Mouse (Mus musculus): ENCODE measurements around the gene Tbxas1. TPM values are rescaled to one million over a fixed set of nuclear protein-coding genes. Genes with fewer than 3 reads are reported as not detected.

Tbxas1 gene
- polyA plus RNA-seq, 1 experiment from 2014 or later = 1.1 TPM

- 79% methylated on average over 5 of the region's 5 CpGs for WGBS
- Histone ChIP-seq H3K4me1 (peaks cover 6% of the 10 kb centered on the region), H3K9ac (no peak overlapping the region), H3K27me3 (no peaks in the 10 kb centered on the region), H3K4me3 (no peak overlapping the region), H3K36me3 (no peaks in the 10 kb centered on the region), H3K9me3 (no peaks in the 10 kb centered on the region), H3K4me2 (no peak overlapping the region), H3K27ac (no peak overlapping the region)
- ATAC-seq (ENCODE audit: insufficient number of reproducible peaks, insufficient read depth, low FRiP score, low TSS enrichment, low read depth) = no peak
Observed at GRCm38 (mm10) chr6:38967988-38968387, 92.8 kb downstream of the Tbxas1 start.

- Histone ChIP-seq H3K9ac (no peak overlapping the region), H3K4me3 (no peak overlapping the region), H3K4me1 (peaks cover 6% of the 10 kb centered on the region), H3K9me3 (no peaks in the 10 kb centered on the region), H3K27ac (no peak overlapping the region), H3K27me3 (no peaks in the 10 kb centered on the region), H3K4me2 (no peak overlapping the region), H3K36me3 (no peaks in the 10 kb centered on the region)
- ATAC-seq (ENCODE audit: insufficient number of reproducible peaks, insufficient read depth, low FRiP score, low TSS enrichment, low read depth) = no peak
- 61% methylated on average over 6 of the region's 6 CpGs for WGBS
Observed at GRCm38 (mm10) chr6:38969944-38970740, 94.9 kb downstream of the Tbxas1 start.

- H3K9ac ChIP-seq = no peak overlapping the region
- H3K9me3 ChIP-seq = no peaks in the 10 kb centered on the region
- peaks cover 6% of the 10 kb centered on the region for H3K4me1 ChIP-seq
- no peak overlapping the region for H3K27ac ChIP-seq
- no peaks in the 10 kb centered on the region for H3K36me3 ChIP-seq
- no peaks in the 10 kb centered on the region for H3K27me3 ChIP-seq
- no peak overlapping the region for H3K4me3 ChIP-seq
- WGBS = 76% methylated on average over 6 of the region's 6 CpGs
- H3K4me2 ChIP-seq = no peak overlapping the region
- ATAC-seq (ENCODE audit: insufficient number of reproducible peaks, insufficient read depth, low FRiP score, low TSS enrichment, low read depth) = no peak
Observed at GRCm38 (mm10) chr6:38970759-38971158, 95.6 kb downstream of the Tbxas1 start.

- Histone ChIP-seq H3K27me3 (no peaks in the 10 kb centered on the region), H3K27ac (no peak overlapping the region), H3K9me3 (no peaks in the 10 kb centered on the region), H3K4me1 (peaks cover 6% of the 10 kb centered on the region), H3K4me3 (no peak overlapping the region), H3K4me2 (no peak overlapping the region), H3K36me3 (no peaks in the 10 kb centered on the region), H3K9ac (no peak overlapping the region)
- WGBS = 47% methylated on average over 1 of the region's 1 CpGs
- ATAC-seq (ENCODE audit: insufficient number of reproducible peaks, insufficient read depth, low FRiP score, low TSS enrichment, low read depth) = no peak
Observed at GRCm38 (mm10) chr6:38972826-38973225, 97.6 kb downstream of the Tbxas1 start.

GRCm38 (mm10) chr6:38973441-38974161 is 98.4 kb downstream of the Tbxas1 start:
- Histone ChIP-seq H3K9me3 (no peaks in the 10 kb centered on the region), H3K4me2 (no peak overlapping the region), H3K4me1 (peaks cover 6% of the 10 kb centered on the region), H3K27ac (no peak overlapping the region), H3K4me3 (no peak overlapping the region), H3K36me3 (no peaks in the 10 kb centered on the region), H3K27me3 (no peaks in the 10 kb centered on the region), H3K9ac (no peak overlapping the region)
- WGBS = 85% methylated on average over 10 of the region's 10 CpGs
- ATAC-seq (ENCODE audit: insufficient number of reproducible peaks, insufficient read depth, low FRiP score, low TSS enrichment, low read depth) = no peak

GRCm38 (mm10) chr6:38974162-38974525 is 98.9 kb downstream of the Tbxas1 start:
- no peaks in the 10 kb centered on the region for H3K36me3 ChIP-seq
- no peak for ATAC-seq (ENCODE audit: insufficient number of reproducible peaks, insufficient read depth, low FRiP score, low TSS enrichment, low read depth)
- H3K4me3 ChIP-seq = no peak overlapping the region
- H3K4me1 ChIP-seq = peaks cover 6% of the 10 kb centered on the region
- no peak overlapping the region for H3K9ac ChIP-seq
- WGBS = 61% methylated on average over 1 of the region's 1 CpGs
- H3K27ac ChIP-seq = no peak overlapping the region
- H3K27me3 ChIP-seq = no peaks in the 10 kb centered on the region
- H3K4me2 ChIP-seq = no peak overlapping the region
- no peaks in the 10 kb centered on the region for H3K9me3 ChIP-seq

- Histone ChIP-seq H3K27ac (no peak overlapping the region), H3K4me3 (no peak overlapping the region), H3K9me3 (no peaks in the 10 kb centered on the region), H3K36me3 (no peaks in the 10 kb centered on the region), H3K4me2 (no peak overlapping the region), H3K27me3 (no peaks in the 10 kb centered on the region), H3K4me1 (peaks cover 6% of the 10 kb centered on the region), H3K9ac (no peak overlapping the region)
- 87% methylated on average over 8 of the region's 8 CpGs for WGBS
- ATAC-seq (ENCODE audit: insufficient number of reproducible peaks, insufficient read depth, low FRiP score, low TSS enrichment, low read depth) = no peak
Observed at GRCm38 (mm10) chr6:38974536-38975268, 99.5 kb downstream of the Tbxas1 start.

- no peak for ATAC-seq (ENCODE audit: insufficient number of reproducible peaks, insufficient read depth, low FRiP score, low TSS enrichment, low read depth)
- H3K4me2 ChIP-seq = no peak overlapping the region
- no peaks in the 10 kb centered on the region for H3K36me3 ChIP-seq
- H3K4me1 ChIP-seq = peaks cover 7% of the 10 kb centered on the region
- no peaks in the 10 kb centered on the region for H3K27me3 ChIP-seq
- no peak overlapping the region for H3K4me3 ChIP-seq
- no peak overlapping the region for H3K27ac ChIP-seq
- no peaks in the 10 kb centered on the region for H3K9me3 ChIP-seq
- 85% methylated on average over 4 of the region's 4 CpGs for WGBS
- H3K9ac ChIP-seq = no peak overlapping the region
Observed at GRCm38 (mm10) chr6:38975866-38976265, 100.7 kb downstream of the Tbxas1 start.

- Histone ChIP-seq H3K27me3 (no peaks in the 10 kb centered on the region), H3K27ac (no peak overlapping the region), H3K4me1 (peaks cover 7% of the 10 kb centered on the region; the same call in 1 of the 2 replicates), H3K4me3 (no peak overlapping the region), H3K4me2 (no peak overlapping the region), H3K36me3 (no peaks in the 10 kb centered on the region), H3K9ac (no peak overlapping the region), H3K9me3 (no peaks in the 10 kb centered on the region)
- WGBS = 72% methylated on average over 2 of the region's 2 CpGs
- ATAC-seq (ENCODE audit: insufficient number of reproducible peaks, insufficient read depth, low FRiP score, low TSS enrichment, low read depth) = no peak
Observed at GRCm38 (mm10) chr6:38976355-38976754, 101.2 kb downstream of the Tbxas1 start.

GRCm38 (mm10) chr6:38980921-38981715 is 105.9 kb downstream of the Tbxas1 start:
- WGBS = 79% methylated on average over 11 of the region's 11 CpGs

GRCm38 (mm10) chr6:38982071-38982470 is 106.9 kb downstream of the Tbxas1 start:
- no peak for ATAC-seq (ENCODE audit: insufficient number of reproducible peaks, insufficient read depth, low FRiP score, low TSS enrichment, low read depth)
- 93% methylated on average over 8 of the region's 8 CpGs for WGBS
- no peak overlapping the region for H3K4me2 ChIP-seq

More at GRCm38 (mm10) chr6:38980921-38981715, 105.9 kb downstream of the Tbxas1 start:
- Histone ChIP-seq H3K4me1 (peaks cover 7% of the 10 kb centered on the region; the same call in 1 of the 2 replicates), H3K36me3 (no peaks in the 10 kb centered on the region), H3K27ac (no peak overlapping the region), H3K4me2 (no peak overlapping the region), H3K9me3 (no peaks in the 10 kb centered on the region), H3K9ac (no peak overlapping the region), H3K4me3 (no peak overlapping the region), H3K27me3 (no peaks in the 10 kb centered on the region)
- ATAC-seq (ENCODE audit: insufficient number of reproducible peaks, insufficient read depth, low FRiP score, low TSS enrichment, low read depth) = no peak

More at GRCm38 (mm10) chr6:38982071-38982470, 106.9 kb downstream of the Tbxas1 start:
- Histone ChIP-seq H3K27ac (no peak overlapping the region), H3K27me3 (no peaks in the 10 kb centered on the region), H3K4me1 (peaks cover 7% of the 10 kb centered on the region; the same call in 1 of the 2 replicates), H3K36me3 (no peaks in the 10 kb centered on the region), H3K9me3 (no peaks in the 10 kb centered on the region), H3K4me3 (no peak overlapping the region), H3K9ac (no peak overlapping the region)
